Mouse (Mus musculus): Measurements from ENCODE around the gene Esrrb. TPM values are rescaled to one million over a fixed set of nuclear protein-coding genes. Genes with fewer than 3 reads are reported as not detected.

Gene Esrrb
- polyA plus RNA-seq, 1 experiment = not detected

GRCm38 (mm10) chr12:86359406-86359805 is 1.5 kb upstream of the Esrrb start:
- Histone ChIP-seq H3K4me1 (ENCODE audit: control insufficient read depth) (no peaks in the 10 kb centered on the region), H3K27me3 (ENCODE audit: control insufficient read depth) (peaks cover 6% of the 10 kb centered on the region; the same call in 1 of the 2 replicates), H3K36me3 (ENCODE audit: control insufficient read depth) (no peaks in the 10 kb centered on the region), H3K9me3 (ENCODE audit: control insufficient read depth, low read length) (no peaks in the 10 kb centered on the region), H3K4me3 (replicated peaks) (no peak overlapping the region)
- TF ChIP-seq GATA1 (IDR thresholded peaks at IDR 0.05; ENCODE audit: low read length) = no peak

GRCm38 (mm10) chr12:86359873-86360272 is 1.0 kb upstream of the Esrrb start:
- Histone ChIP-seq H3K36me3 (ENCODE audit: control insufficient read depth) (no peaks in the 10 kb centered on the region), H3K4me3 (replicated peaks) (no peak overlapping the region), H3K27me3 (ENCODE audit: control insufficient read depth) (peaks cover 6% of the 10 kb centered on the region; the same call in 1 of the 2 replicates), H3K9me3 (ENCODE audit: control insufficient read depth, low read length) (no peaks in the 10 kb centered on the region), H3K4me1 (ENCODE audit: control insufficient read depth) (no peaks in the 10 kb centered on the region)
- no peak for TF ChIP-seq GATA1 (IDR thresholded peaks at IDR 0.05; ENCODE audit: low read length)
- no peak for TF ChIP-seq TAL1 (IDR thresholded peaks at IDR 0.05; ENCODE audit: low read length)

- H3K4me3 ChIP-seq (replicated peaks) = no peak overlapping the region
- H3K36me3 ChIP-seq (ENCODE audit: control insufficient read depth) = no peaks in the 10 kb centered on the region
- H3K27me3 ChIP-seq (ENCODE audit: control insufficient read depth) = peaks cover 6% of the 10 kb centered on the region; the same call in 1 of the 2 replicates
- H3K4me1 ChIP-seq (ENCODE audit: control insufficient read depth) = no peaks in the 10 kb centered on the region
- TF ChIP-seq TAL1 (IDR thresholded peaks at IDR 0.05; ENCODE audit: low read length) (no peak), GATA1 (IDR thresholded peaks at IDR 0.05; ENCODE audit: low read length) (no peak)
- no peaks in the 10 kb centered on the region for H3K9me3 ChIP-seq (ENCODE audit: control insufficient read depth, low read length)
Observed at GRCm38 (mm10) chr12:86364285-86364684, 3.4 kb downstream of the Esrrb start.

DNA sequence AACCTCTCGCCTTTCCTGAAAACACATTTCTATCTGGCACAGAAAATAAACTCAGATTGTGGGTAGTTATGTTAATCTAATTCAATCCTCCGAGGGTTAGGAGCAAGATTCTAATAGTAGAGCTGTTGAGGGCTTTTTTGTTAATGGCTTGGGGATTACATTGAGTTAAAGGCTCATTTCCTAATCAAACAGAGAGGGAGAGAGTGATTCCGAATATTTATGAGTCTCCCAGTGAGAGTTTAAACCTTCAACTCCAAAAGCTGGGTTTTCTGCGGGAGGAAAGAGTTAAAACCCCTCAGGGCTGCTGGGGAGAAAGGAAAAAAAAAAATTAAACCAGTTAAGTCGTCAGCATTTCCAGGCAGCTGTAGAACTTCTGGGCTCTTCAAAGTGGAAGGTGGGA is 3.8 kb downstream of the Esrrb start:
- Histone ChIP-seq H3K4me1 (ENCODE audit: control insufficient read depth) (no peaks in the 10 kb centered on the region), H3K4me3 (replicated peaks) (no peak overlapping the region), H3K27me3 (ENCODE audit: control insufficient read depth) (peaks cover 6% of the 10 kb centered on the region; the same call in 1 of the 2 replicates), H3K36me3 (ENCODE audit: control insufficient read depth) (no peaks in the 10 kb centered on the region), H3K9me3 (ENCODE audit: control insufficient read depth, low read length) (no peaks in the 10 kb centered on the region)
- TF ChIP-seq GATA1 (IDR thresholded peaks at IDR 0.05; ENCODE audit: low read length) (no peak), TAL1 (IDR thresholded peaks at IDR 0.05; ENCODE audit: low read length) (no peak)

GRCm38 (mm10) chr12:86370611-86371383 is 9.9 kb downstream of the Esrrb start:
- H3K36me3 ChIP-seq (ENCODE audit: control insufficient read depth) = no peaks in the 10 kb centered on the region
- no peak overlapping the region for H3K4me3 ChIP-seq (replicated peaks)
- no peaks in the 10 kb centered on the region for H3K4me1 ChIP-seq (ENCODE audit: control insufficient read depth)
- no peaks in the 10 kb centered on the region for H3K27me3 ChIP-seq (ENCODE audit: control insufficient read depth)
- H3K9me3 ChIP-seq (ENCODE audit: control insufficient read depth, low read length) = no peaks in the 10 kb centered on the region
- TF ChIP-seq TAL1 (IDR thresholded peaks at IDR 0.05; ENCODE audit: low read length) (no peak), GATA1 (IDR thresholded peaks at IDR 0.05; ENCODE audit: low read length) (no peak)

DNA sequence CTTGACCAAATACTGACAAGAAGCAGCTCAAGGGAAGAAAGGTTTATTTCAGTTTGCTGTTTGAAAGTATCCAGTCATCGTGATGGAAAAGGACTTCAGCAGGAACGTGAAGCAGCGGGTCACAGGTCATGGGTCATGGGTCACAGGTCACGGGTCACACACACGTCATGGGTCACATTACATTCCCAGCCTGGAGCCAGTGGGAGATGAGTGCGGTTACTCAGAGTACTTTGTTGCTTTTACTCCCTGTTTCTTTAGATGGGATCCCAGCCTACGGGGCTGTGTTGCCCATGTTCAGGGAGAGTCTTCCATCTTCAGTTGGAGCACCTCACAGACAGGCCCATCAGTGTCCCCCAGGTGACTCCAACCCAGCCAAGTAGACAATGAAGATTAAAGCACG is 13.4 kb downstream of the Esrrb start:
- Histone ChIP-seq H3K27me3 (ENCODE audit: control insufficient read depth) (no peaks in the 10 kb centered on the region), H3K4me1 (ENCODE audit: control insufficient read depth) (no peaks in the 10 kb centered on the region), H3K36me3 (ENCODE audit: control insufficient read depth) (no peaks in the 10 kb centered on the region), H3K9me3 (ENCODE audit: control insufficient read depth, low read length) (no peaks in the 10 kb centered on the region), H3K4me3 (replicated peaks) (no peak overlapping the region)
- TF ChIP-seq GATA1 (IDR thresholded peaks at IDR 0.05; ENCODE audit: low read length) = no peak
- TF ChIP-seq TAL1 (IDR thresholded peaks at IDR 0.05; ENCODE audit: low read length) = no peak

GRCm38 (mm10) chr12:86379672-86380213 is 18.8 kb downstream of the Esrrb start:
- H3K36me3 ChIP-seq (ENCODE audit: control insufficient read depth) = no peaks in the 10 kb centered on the region
- H3K4me1 ChIP-seq (ENCODE audit: control insufficient read depth) = no peaks in the 10 kb centered on the region
- peaks cover 6% of the 10 kb centered on the region for H3K27me3 ChIP-seq (ENCODE audit: control insufficient read depth)
- H3K9me3 ChIP-seq (ENCODE audit: control insufficient read depth, low read length) = no peaks in the 10 kb centered on the region
- no peak overlapping the region for H3K4me3 ChIP-seq (replicated peaks)
- TF ChIP-seq TAL1 (IDR thresholded peaks at IDR 0.05; ENCODE audit: low read length) (no peak), GATA1 (IDR thresholded peaks at IDR 0.05; ENCODE audit: low read length) (no peak)

DNA sequence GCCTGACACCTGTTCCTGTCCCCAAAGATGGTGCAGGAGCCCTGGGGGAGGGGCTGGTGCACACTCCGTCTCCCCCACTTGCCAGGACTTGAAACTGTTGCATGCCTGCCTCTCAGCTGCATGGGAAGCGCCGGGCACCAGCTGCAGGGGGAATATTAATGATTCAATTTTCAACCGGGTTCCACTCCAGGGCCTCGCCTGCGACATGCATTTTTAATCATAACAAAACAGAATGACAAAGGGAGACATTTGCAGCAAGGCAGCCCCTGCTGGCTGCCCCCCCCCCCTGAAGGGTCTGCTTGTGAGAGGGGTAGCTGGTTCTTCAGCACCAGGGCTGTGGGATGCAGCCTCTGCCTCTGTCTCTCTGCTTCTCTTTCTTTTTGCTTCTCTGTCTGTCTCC is 22.9 kb downstream of the Esrrb start:
- TF ChIP-seq GATA1 (IDR thresholded peaks at IDR 0.05; ENCODE audit: low read length) (no peak), TAL1 (IDR thresholded peaks at IDR 0.05; ENCODE audit: low read length) (no peak)
- Histone ChIP-seq H3K27me3 (ENCODE audit: control insufficient read depth) (peaks cover 6% of the 10 kb centered on the region), H3K36me3 (ENCODE audit: control insufficient read depth) (no peaks in the 10 kb centered on the region), H3K9me3 (ENCODE audit: control insufficient read depth, low read length) (no peaks in the 10 kb centered on the region), H3K4me1 (ENCODE audit: control insufficient read depth) (no peaks in the 10 kb centered on the region), H3K4me3 (replicated peaks) (no peak overlapping the region)

GRCm38 (mm10) chr12:86387671-86388270 is 26.9 kb downstream of the Esrrb start:
- Histone ChIP-seq H3K36me3 (ENCODE audit: control insufficient read depth) (no peaks in the 10 kb centered on the region), H3K9me3 (ENCODE audit: control insufficient read depth, low read length) (no peaks in the 10 kb centered on the region), H3K27me3 (ENCODE audit: control insufficient read depth) (no peaks in the 10 kb centered on the region), H3K4me3 (replicated peaks) (no peak overlapping the region), H3K4me1 (ENCODE audit: control insufficient read depth) (no peaks in the 10 kb centered on the region)
- TF ChIP-seq TAL1 (IDR thresholded peaks at IDR 0.05; ENCODE audit: low read length) = no peak

Data from erythroblast, embryonic 14.5 days (primary cell).